Mouse (Mus musculus): Measurements from ENCODE around the gene Fam161b. TPM values are rescaled to one million over a fixed set of nuclear protein-coding genes. Genes with fewer than 3 reads are reported as not detected.
"Not testable (repeated sequence)": the region's sequence is repeated elsewhere in the genome, so short reads cannot be mapped to it uniquely, and the experiment has no call there.

Gene Fam161b
- polyA plus RNA-seq, 1 experiment from 2014 or later: 0.91 TPM

- H3K4me1 ChIP-seq (replicated peaks; ENCODE audit: control insufficient read depth, insufficient read depth, low read length): no peaks in the 10 kb centered on the region
- WGBS: 57% methylated on average over 9 of the region's 9 CpGs
- H3K9ac ChIP-seq (ENCODE audit: low read depth, low read length): no peak overlapping the region
- H3K36me3 ChIP-seq (ENCODE audit: control insufficient read depth, insufficient read depth): peaks cover 44% of the 10 kb centered on the region
- H3K27ac ChIP-seq (ENCODE audit: low read depth, low read length): no peak overlapping the region
- H3K4me3 ChIP-seq (ENCODE audit: low read depth, low read length): no peak overlapping the region
- no peaks in the 10 kb centered on the region for H3K9me3 ChIP-seq (ENCODE audit: control insufficient read depth)
- ATAC-seq: no peak
- no peaks in the 10 kb centered on the region for H3K27me3 ChIP-seq (replicated peaks; ENCODE audit: control insufficient read depth, insufficient read depth, low read length)
- TF ChIP-seq CTCF (IDR thresholded peaks at IDR 0.05; ENCODE audit: low read depth): no peak
- H3K4me2 ChIP-seq (replicated peaks; ENCODE audit: low read depth): no peak overlapping the region
Observed at GRCm38 (mm10) chr12:84366971-84367370, 5.3 kb upstream of the Fam161b start.

- Histone ChIP-seq H3K27ac (ENCODE audit: low read depth, low read length) (no peak overlapping the region), H3K4me3 (ENCODE audit: low read depth, low read length) (no peak overlapping the region), H3K4me1 (replicated peaks; ENCODE audit: control insufficient read depth, insufficient read depth, low read length) (no peaks in the 10 kb centered on the region; the same call in 1 of the 2 replicates), H3K27me3 (replicated peaks; ENCODE audit: control insufficient read depth, insufficient read depth, low read length) (no peaks in the 10 kb centered on the region), H3K4me2 (replicated peaks; ENCODE audit: low read depth) (no peak overlapping the region), H3K9ac (ENCODE audit: low read depth, low read length) (no peak overlapping the region), H3K9me3 (ENCODE audit: control insufficient read depth) (no peaks in the 10 kb centered on the region), H3K36me3 (ENCODE audit: control insufficient read depth, insufficient read depth) (peaks cover 25% of the 10 kb centered on the region)
- no peak for ATAC-seq
- no peak for TF ChIP-seq CTCF (IDR thresholded peaks at IDR 0.05; ENCODE audit: low read depth)
- WGBS: 94% methylated on average over 6 of the region's 6 CpGs
Observed at GRCm38 (mm10) chr12:84365137-84365536, 3.5 kb upstream of the Fam161b start.

- ATAC-seq: no peak
- Histone ChIP-seq H3K9me3 (ENCODE audit: control insufficient read depth) (no peaks in the 10 kb centered on the region), H3K9ac (ENCODE audit: low read depth, low read length) (no peak overlapping the region), H3K4me1 (replicated peaks; ENCODE audit: control insufficient read depth, insufficient read depth, low read length) (no peaks in the 10 kb centered on the region; the same call in 1 of the 2 replicates), H3K27me3 (replicated peaks; ENCODE audit: control insufficient read depth, insufficient read depth, low read length) (no peaks in the 10 kb centered on the region), H3K36me3 (ENCODE audit: control insufficient read depth, insufficient read depth) (peaks cover 17% of the 10 kb centered on the region), H3K4me3 (ENCODE audit: low read depth, low read length) (no peak overlapping the region), H3K4me2 (replicated peaks; ENCODE audit: low read depth) (no peak overlapping the region), H3K27ac (ENCODE audit: low read depth, low read length) (no peak overlapping the region)
- no peak for TF ChIP-seq CTCF (IDR thresholded peaks at IDR 0.05; ENCODE audit: low read depth)
- 70% methylated on average over 9 of the region's 9 CpGs for WGBS
Observed at GRCm38 (mm10) chr12:84364291-84364690, 2.7 kb upstream of the Fam161b start.

GRCm38 (mm10) chr12:84362872-84363271 is 1.2 kb upstream of the Fam161b start:
- H3K9me3 ChIP-seq (ENCODE audit: control insufficient read depth): no peaks in the 10 kb centered on the region
- peak overlapping the region; percentile 89 for H3K4me2 ChIP-seq (replicated peaks; ENCODE audit: low read depth)
- TF ChIP-seq CTCF (IDR thresholded peaks at IDR 0.05; ENCODE audit: low read depth): no peak
- ATAC-seq: no peak
- no peaks in the 10 kb centered on the region; the same call in 1 of the 2 replicates for H3K4me1 ChIP-seq (replicated peaks; ENCODE audit: control insufficient read depth, insufficient read depth, low read length)
- H3K27ac ChIP-seq (ENCODE audit: low read depth, low read length): no peak overlapping the region
- no peak overlapping the region for H3K9ac ChIP-seq (ENCODE audit: low read depth, low read length)
- H3K4me3 ChIP-seq (ENCODE audit: low read depth, low read length): 0 out of 2 replicates have a peak overlapping the region, but pooled peaks have one; percentile 86
- peaks cover 8% of the 10 kb centered on the region; the same call in 1 of the 2 replicates for H3K36me3 ChIP-seq (ENCODE audit: control insufficient read depth, insufficient read depth)
- H3K27me3 ChIP-seq (replicated peaks; ENCODE audit: control insufficient read depth, insufficient read depth, low read length): no peaks in the 10 kb centered on the region
- 43% methylated on average over 2 of the region's 2 CpGs for WGBS

GRCm38 (mm10) chr12:84358699-84359098 is 2.9 kb downstream of the Fam161b start:
- not testable (repeated sequence) for H3K4me2 ChIP-seq (replicated peaks; ENCODE audit: low read depth); ATAC-seq; H3K9me3 ChIP-seq (ENCODE audit: control insufficient read depth); H3K27me3 ChIP-seq (replicated peaks; ENCODE audit: control insufficient read depth, insufficient read depth, low read length); H3K4me1 ChIP-seq (replicated peaks; ENCODE audit: control insufficient read depth, insufficient read depth, low read length); H3K27ac ChIP-seq (ENCODE audit: low read depth, low read length); H3K4me3 ChIP-seq (ENCODE audit: low read depth, low read length); H3K9ac ChIP-seq (ENCODE audit: low read depth, low read length)
- WGBS: 66% methylated on average over 2 of the region's 2 CpGs
- peaks cover 14% of the 10 kb centered on the region for H3K36me3 ChIP-seq (ENCODE audit: control insufficient read depth, insufficient read depth)

- Histone ChIP-seq H3K4me3 (ENCODE audit: low read depth, low read length) (no peak overlapping the region), H3K4me1 (replicated peaks; ENCODE audit: control insufficient read depth, insufficient read depth, low read length) (no peaks in the 10 kb centered on the region), H3K4me2 (replicated peaks; ENCODE audit: low read depth) (no peak overlapping the region), H3K9me3 (ENCODE audit: control insufficient read depth) (no peaks in the 10 kb centered on the region), H3K9ac (ENCODE audit: low read depth, low read length) (no peak overlapping the region), H3K27me3 (replicated peaks; ENCODE audit: control insufficient read depth, insufficient read depth, low read length) (no peaks in the 10 kb centered on the region), H3K36me3 (ENCODE audit: control insufficient read depth, insufficient read depth) (peaks cover 27% of the 10 kb centered on the region), H3K27ac (ENCODE audit: low read depth, low read length) (no peak overlapping the region)
- TF ChIP-seq CTCF (IDR thresholded peaks at IDR 0.05; ENCODE audit: low read depth): peak; percentile 81
- ATAC-seq: peak; percentile 51; the same call in 1 of the 2 replicates
- WGBS: 53% methylated on average over 2 of the region's 2 CpGs
Observed at GRCm38 (mm10) chr12:84347192-84347591, 14.4 kb downstream of the Fam161b start.
